Mouse (Mus musculus): ENCODE results near the gene Rapgefl1. TPM values are rescaled to one million over a fixed set of nuclear protein-coding genes. Genes with fewer than 3 reads are reported as not detected.

Gene Rapgefl1
- polyA plus RNA-seq, 1 experiment from 2014 or later = 1.6 TPM

DNA sequence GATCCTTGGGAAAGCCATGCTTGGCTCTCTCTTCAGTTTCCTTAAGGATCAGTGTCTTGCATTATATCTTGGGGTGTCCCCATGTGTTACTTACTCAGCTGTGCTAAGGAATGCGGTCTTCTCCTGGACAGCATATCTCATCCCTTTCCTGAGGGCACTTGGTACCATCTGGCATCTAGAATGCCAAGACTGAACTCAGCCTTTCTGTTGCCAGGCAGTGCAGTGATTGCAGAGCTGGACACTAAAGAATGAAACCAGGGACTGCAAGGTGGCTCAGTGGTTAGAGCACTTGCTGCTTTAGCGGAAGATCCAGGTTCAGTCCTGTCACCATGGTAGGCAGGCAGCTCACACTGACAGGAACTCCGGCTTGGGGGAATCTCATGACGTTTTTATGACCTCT is 6.7 kb upstream of the Rapgefl1 start:
- Histone ChIP-seq H3K36me3 (ENCODE audit: control insufficient read depth, insufficient read depth, low read length) (peaks cover 44% of the 10 kb centered on the region), H3K9ac (ENCODE audit: low read length) (no peak overlapping the region), H3K4me2 (no peak overlapping the region), H3K9me3 (ENCODE audit: control insufficient read depth, low read length) (no peaks in the 10 kb centered on the region), H3K27me3 (ENCODE audit: control insufficient read depth, insufficient read depth, low read length) (no peaks in the 10 kb centered on the region), H3K4me1 (ENCODE audit: control insufficient read depth, insufficient read depth, low read length) (peaks cover 7% of the 10 kb centered on the region), H3K4me3 (ENCODE audit: low read depth, low read length) (no peak overlapping the region), H3K27ac (ENCODE audit: low read depth, low read length) (no peak overlapping the region)
- DNase-seq (ENCODE audit: low spot score, missing footprints) (no peak), ATAC-seq (ENCODE audit: low FRiP score) (no peak)
- 84% methylated on average over 4 of the region's 4 CpGs for WGBS

DNA sequence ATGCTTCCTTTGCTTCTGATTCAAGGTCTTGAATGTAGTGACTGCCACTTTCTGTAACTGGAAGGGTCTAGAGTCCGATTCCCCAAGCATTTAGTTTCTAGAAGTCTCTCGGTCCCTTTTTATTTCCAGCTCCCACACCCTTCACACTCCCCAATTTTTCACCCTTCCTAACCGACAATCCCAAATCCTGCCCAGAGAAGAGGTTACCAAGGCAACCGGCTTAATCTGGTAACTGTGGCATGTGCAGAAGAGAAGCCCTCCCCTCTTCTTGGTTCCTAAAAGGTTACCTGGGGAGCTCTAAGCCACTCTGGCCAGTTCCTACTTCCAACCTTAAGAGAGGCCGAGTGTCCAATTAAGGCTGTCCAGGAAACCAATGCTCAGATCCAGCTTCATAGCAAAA is 1.3 kb upstream of the Rapgefl1 start:
- Histone ChIP-seq H3K27ac (ENCODE audit: low read depth, low read length) (no peak overlapping the region), H3K27me3 (ENCODE audit: control insufficient read depth, insufficient read depth, low read length) (peaks cover 15% of the 10 kb centered on the region), H3K4me1 (ENCODE audit: control insufficient read depth, insufficient read depth, low read length) (peaks cover 27% of the 10 kb centered on the region), H3K9ac (ENCODE audit: low read length) (no peak overlapping the region), H3K4me2 (no peak overlapping the region), H3K9me3 (ENCODE audit: control insufficient read depth, low read length) (no peaks in the 10 kb centered on the region), H3K4me3 (ENCODE audit: low read depth, low read length) (no peak overlapping the region), H3K36me3 (ENCODE audit: control insufficient read depth, insufficient read depth, low read length) (peaks cover 18% of the 10 kb centered on the region; the same call in 1 of the 2 replicates)
- no peak for ATAC-seq (ENCODE audit: low FRiP score)
- 31% methylated on average over 5 of the region's 5 CpGs for WGBS
- peak; percentile 89 for DNase-seq (ENCODE audit: low spot score, missing footprints)

DNA sequence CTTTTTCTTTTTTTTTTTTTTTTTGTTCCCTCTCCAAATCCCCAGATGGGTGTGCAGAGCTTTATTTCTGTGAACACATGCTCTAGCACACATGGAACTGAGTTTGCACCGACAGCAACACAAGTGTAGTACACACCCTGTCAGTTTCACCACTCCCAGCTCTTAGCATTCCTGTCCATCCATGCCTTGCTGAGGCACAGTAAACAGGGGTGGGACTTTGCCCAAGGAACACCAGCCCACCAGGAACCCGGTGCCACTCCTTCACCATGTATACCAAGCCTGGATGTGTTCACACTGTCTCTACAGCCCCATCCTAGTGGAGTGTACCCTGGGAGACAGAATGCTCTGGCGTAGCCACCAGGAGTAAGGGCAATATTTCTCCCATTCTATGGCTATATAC is 860 bp upstream of the Rapgefl1 start:
- ATAC-seq (ENCODE audit: low FRiP score) = no peak
- no peak overlapping the region for H3K4me2 ChIP-seq
- 67% methylated on average over 3 of the region's 3 CpGs for WGBS

DNA sequence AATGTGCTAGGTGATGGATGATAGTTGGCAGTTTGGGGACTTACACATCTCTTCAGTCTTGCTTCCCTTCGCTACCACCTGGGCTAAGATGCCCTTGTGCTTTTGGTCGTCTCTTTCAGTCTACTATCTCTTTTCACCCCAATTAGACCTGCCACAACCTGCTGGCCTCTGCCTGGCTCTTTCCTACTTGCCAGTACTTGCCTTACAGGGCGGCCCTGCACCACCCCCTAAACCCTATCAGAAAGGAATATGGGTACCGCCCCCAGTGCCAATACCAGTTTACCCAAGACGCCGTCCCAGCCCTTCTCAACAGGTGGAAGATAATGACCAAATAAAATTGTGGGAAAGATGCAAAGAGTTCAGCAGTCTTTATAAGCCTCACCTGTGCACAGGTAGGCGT is 457 bp upstream of the Rapgefl1 start:
- ATAC-seq (ENCODE audit: low FRiP score) = peak; percentile 31
- Histone ChIP-seq H3K27ac (ENCODE audit: low read depth, low read length) (no peak overlapping the region), H3K36me3 (ENCODE audit: control insufficient read depth, insufficient read depth, low read length) (peaks cover 16% of the 10 kb centered on the region; the same call in 1 of the 2 replicates), H3K9me3 (ENCODE audit: control insufficient read depth, low read length) (no peaks in the 10 kb centered on the region), H3K4me2 (peak overlapping the region; percentile 99; the same call in 1 of the 2 replicates), H3K9ac (ENCODE audit: low read length) (no peak overlapping the region), H3K4me3 (ENCODE audit: low read depth, low read length) (no peak overlapping the region), H3K27me3 (ENCODE audit: control insufficient read depth, insufficient read depth, low read length) (peaks cover 15% of the 10 kb centered on the region), H3K4me1 (ENCODE audit: control insufficient read depth, insufficient read depth, low read length) (peaks cover 27% of the 10 kb centered on the region)
- 32% methylated on average over 7 of the region's 7 CpGs for WGBS
- DNase-seq (ENCODE audit: low spot score, missing footprints) = peak; percentile 88

More for the DNA sequence above, 860 bp upstream of the Rapgefl1 start:
- no peak overlapping the region for H3K4me3 ChIP-seq (ENCODE audit: low read depth, low read length)
- H3K36me3 ChIP-seq (ENCODE audit: control insufficient read depth, insufficient read depth, low read length) = peaks cover 18% of the 10 kb centered on the region; the same call in 1 of the 2 replicates
- peak; percentile 87 for DNase-seq (ENCODE audit: low spot score, missing footprints)
- H3K9ac ChIP-seq (ENCODE audit: low read length) = no peak overlapping the region
- H3K9me3 ChIP-seq (ENCODE audit: control insufficient read depth, low read length) = no peaks in the 10 kb centered on the region
- peaks cover 27% of the 10 kb centered on the region for H3K4me1 ChIP-seq (ENCODE audit: control insufficient read depth, insufficient read depth, low read length)
- no peak overlapping the region for H3K27ac ChIP-seq (ENCODE audit: low read depth, low read length)
- peaks cover 15% of the 10 kb centered on the region for H3K27me3 ChIP-seq (ENCODE audit: control insufficient read depth, insufficient read depth, low read length)

DNA sequence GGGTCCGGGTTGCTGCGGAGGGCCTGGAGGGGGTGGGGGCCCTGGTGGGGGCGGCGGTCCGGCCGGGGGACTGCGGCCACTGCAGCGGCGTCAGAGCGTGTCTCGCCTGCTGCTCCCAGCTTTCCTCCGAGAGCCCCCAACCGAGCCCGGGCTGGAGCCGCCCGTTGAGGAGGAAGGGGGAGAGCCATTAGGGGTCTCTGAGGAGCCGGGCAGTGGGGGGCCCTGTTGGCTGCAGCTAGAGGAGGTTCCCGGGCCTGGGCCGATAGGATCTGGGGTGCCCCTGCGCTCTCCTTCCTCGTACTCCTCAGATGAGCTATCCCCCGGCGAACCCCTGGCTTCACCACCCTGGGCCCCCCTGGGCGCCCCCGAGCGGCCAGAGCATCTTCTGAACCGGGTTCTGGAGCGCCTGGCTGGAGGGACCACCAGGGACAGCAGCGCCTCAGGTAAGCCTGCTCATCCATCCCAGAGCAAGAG is 683 bp downstream of the Rapgefl1 start:
- H3K9ac ChIP-seq (ENCODE audit: low read length) = peak overlapping the region; percentile 70
- ATAC-seq (ENCODE audit: low FRiP score) (peak; percentile 47), DNase-seq (ENCODE audit: low spot score, missing footprints) (peak; percentile 89)
- peak overlapping the region; percentile 61 for H3K4me3 ChIP-seq (ENCODE audit: low read depth, low read length)
- H3K4me1 ChIP-seq (ENCODE audit: control insufficient read depth, insufficient read depth, low read length) = peaks cover 27% of the 10 kb centered on the region
- peaks cover 15% of the 10 kb centered on the region for H3K27me3 ChIP-seq (ENCODE audit: control insufficient read depth, insufficient read depth, low read length)
- peaks cover 8% of the 10 kb centered on the region; the same call in 1 of the 2 replicates for H3K36me3 ChIP-seq (ENCODE audit: control insufficient read depth, insufficient read depth, low read length)
- H3K9me3 ChIP-seq (ENCODE audit: control insufficient read depth, low read length) = no peaks in the 10 kb centered on the region
- H3K27ac ChIP-seq (ENCODE audit: low read depth, low read length) = no peak overlapping the region
- WGBS = 2% methylated on average over 22 of the region's 29 CpGs
- H3K4me2 ChIP-seq = peak overlapping the region; percentile 99

DNA sequence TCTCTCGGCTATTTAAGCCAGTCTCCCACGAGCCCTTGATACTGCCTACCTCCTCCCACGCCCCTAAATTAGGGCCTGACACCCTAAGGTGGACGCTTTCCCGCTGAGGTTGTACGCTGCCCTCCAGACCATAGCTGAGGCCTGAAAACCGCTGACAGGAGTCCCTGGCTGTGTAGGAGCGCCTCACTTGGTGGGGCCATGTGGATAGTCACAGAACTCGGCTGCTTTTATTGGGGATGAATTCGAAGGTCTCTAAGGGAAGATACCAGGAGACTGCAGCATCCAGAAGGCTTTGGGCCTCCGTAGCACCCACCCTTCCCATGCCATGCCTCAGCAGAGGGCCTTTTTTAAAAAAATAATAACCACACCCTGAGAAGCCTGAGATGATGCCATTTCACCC is 1.3 kb downstream of the Rapgefl1 start:
- Histone ChIP-seq H3K36me3 (ENCODE audit: control insufficient read depth, insufficient read depth, low read length) (peaks cover 7% of the 10 kb centered on the region; the same call in 1 of the 2 replicates), H3K9me3 (ENCODE audit: control insufficient read depth, low read length) (no peaks in the 10 kb centered on the region), H3K4me3 (ENCODE audit: low read depth, low read length) (no peak overlapping the region), H3K27ac (ENCODE audit: low read depth, low read length) (no peak overlapping the region), H3K4me1 (ENCODE audit: control insufficient read depth, insufficient read depth, low read length) (peaks cover 27% of the 10 kb centered on the region), H3K4me2 (peak overlapping the region; percentile 99; the same call in 1 of the 2 replicates), H3K27me3 (ENCODE audit: control insufficient read depth, insufficient read depth, low read length) (peaks cover 15% of the 10 kb centered on the region), H3K9ac (ENCODE audit: low read length) (no peak overlapping the region)
- ATAC-seq (ENCODE audit: low FRiP score) = no peak
- DNase-seq (ENCODE audit: low spot score, missing footprints) = no peak
- 50% methylated on average over 11 of the region's 11 CpGs for WGBS

DNA sequence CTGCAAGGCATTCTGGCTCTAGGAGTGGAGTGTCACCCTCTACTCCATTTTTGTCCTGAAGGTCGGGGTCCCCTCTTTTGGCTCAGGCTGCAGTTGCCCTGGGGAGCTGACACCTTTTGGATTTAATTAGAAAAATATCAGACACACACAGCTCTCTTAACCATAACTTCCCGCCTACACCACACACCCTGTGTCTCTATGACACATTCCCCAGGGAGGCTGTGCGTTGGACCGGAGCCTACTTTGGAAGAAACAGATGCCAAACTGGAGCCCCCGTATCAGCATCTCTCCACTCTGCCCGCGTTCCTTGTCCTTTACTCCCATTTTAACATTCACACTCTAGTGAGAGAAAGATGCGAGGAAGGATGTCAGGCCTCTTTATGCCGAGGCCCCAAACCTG is 1.9 kb downstream of the Rapgefl1 start:
- DNase-seq (ENCODE audit: low spot score, missing footprints) = no peak
- Histone ChIP-seq H3K27me3 (ENCODE audit: control insufficient read depth, insufficient read depth, low read length) (peaks cover 15% of the 10 kb centered on the region), H3K9me3 (ENCODE audit: control insufficient read depth, low read length) (no peaks in the 10 kb centered on the region), H3K9ac (ENCODE audit: low read length) (no peak overlapping the region), H3K4me1 (ENCODE audit: control insufficient read depth, insufficient read depth, low read length) (peaks cover 27% of the 10 kb centered on the region), H3K4me2 (no peak overlapping the region), H3K4me3 (ENCODE audit: low read depth, low read length) (no peak overlapping the region), H3K27ac (ENCODE audit: low read depth, low read length) (no peak overlapping the region), H3K36me3 (ENCODE audit: control insufficient read depth, insufficient read depth, low read length) (peaks cover 1% of the 10 kb centered on the region; the same call in 1 of the 2 replicates)
- ATAC-seq (ENCODE audit: low FRiP score) = no peak
- WGBS = 78% methylated on average over 9 of the region's 9 CpGs

DNA sequence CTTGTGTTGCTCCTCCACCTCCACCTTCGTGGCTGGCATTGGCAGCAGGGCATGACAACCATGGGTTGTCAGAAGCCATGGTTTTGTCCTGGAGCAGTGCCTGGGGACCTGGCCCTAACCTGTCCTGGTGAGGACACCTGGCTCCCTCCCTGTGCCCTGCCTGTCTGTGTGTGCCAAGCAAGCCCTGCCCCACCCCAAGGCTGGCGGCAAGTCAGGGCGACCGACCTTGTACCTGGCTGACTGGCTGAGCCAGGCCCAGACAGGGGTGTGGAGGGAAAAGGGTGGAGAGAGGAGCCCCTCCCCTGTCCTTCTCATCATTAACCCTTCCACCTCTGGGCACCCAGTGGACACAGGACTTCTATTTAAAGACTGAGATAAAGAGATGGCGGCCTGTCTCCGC is 2.8 kb downstream of the Rapgefl1 start:
- ATAC-seq (ENCODE audit: low FRiP score) = no peak
- 51% methylated on average over 6 of the region's 6 CpGs for WGBS

DNA sequence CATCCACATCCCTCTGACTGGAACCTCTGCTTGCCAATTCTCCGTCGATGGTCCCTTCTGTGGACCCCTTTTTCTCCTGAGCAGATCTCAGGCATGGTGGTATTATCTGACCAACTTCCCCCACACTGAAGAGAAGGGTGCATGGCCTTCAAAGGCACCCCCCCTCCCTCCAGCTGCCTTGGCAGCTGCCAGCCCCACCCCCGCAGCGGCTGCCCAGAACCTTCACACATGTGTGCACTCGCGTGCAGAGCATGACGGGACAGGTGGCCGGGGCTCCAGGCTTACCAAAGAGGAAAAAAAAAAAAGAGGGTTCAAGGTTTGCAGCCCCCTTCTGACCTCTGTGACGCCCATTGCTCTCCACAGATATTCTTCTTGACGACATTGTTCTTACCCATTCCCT is 3.3 kb downstream of the Rapgefl1 start:
- Histone ChIP-seq H3K9me3 (ENCODE audit: control insufficient read depth, low read length) (no peaks in the 10 kb centered on the region), H3K27me3 (ENCODE audit: control insufficient read depth, insufficient read depth, low read length) (peaks cover 15% of the 10 kb centered on the region), H3K4me3 (ENCODE audit: low read depth, low read length) (no peak overlapping the region), H3K9ac (ENCODE audit: low read length) (no peak overlapping the region), H3K27ac (ENCODE audit: low read depth, low read length) (no peak overlapping the region), H3K36me3 (ENCODE audit: control insufficient read depth, insufficient read depth, low read length) (no peaks in the 10 kb centered on the region), H3K4me1 (ENCODE audit: control insufficient read depth, insufficient read depth, low read length) (peaks cover 19% of the 10 kb centered on the region), H3K4me2 (no peak overlapping the region)
- ATAC-seq (ENCODE audit: low FRiP score) = no peak
- WGBS = 73% methylated on average over 10 of the region's 10 CpGs
- DNase-seq (ENCODE audit: low spot score, missing footprints) = no peak

More for the DNA sequence above, 2.8 kb downstream of the Rapgefl1 start:
- no peak overlapping the region for H3K9ac ChIP-seq (ENCODE audit: low read length)
- no peaks in the 10 kb centered on the region for H3K36me3 ChIP-seq (ENCODE audit: control insufficient read depth, insufficient read depth, low read length)
- no peak overlapping the region for H3K27ac ChIP-seq (ENCODE audit: low read depth, low read length)
- peaks cover 24% of the 10 kb centered on the region for H3K4me1 ChIP-seq (ENCODE audit: control insufficient read depth, insufficient read depth, low read length)
- H3K4me2 ChIP-seq = no peak overlapping the region
- peaks cover 15% of the 10 kb centered on the region for H3K27me3 ChIP-seq (ENCODE audit: control insufficient read depth, insufficient read depth, low read length)
- H3K9me3 ChIP-seq (ENCODE audit: control insufficient read depth, low read length) = no peaks in the 10 kb centered on the region
- H3K4me3 ChIP-seq (ENCODE audit: low read depth, low read length) = no peak overlapping the region
- no peak for DNase-seq (ENCODE audit: low spot score, missing footprints)
